Mouse (Mus musculus): ENCODE measurements at regions not wholly inside any gene's neighbourhood (a gene's known extent, or its start where the extent isn't known, plus 50 kb on each side); places are given as distances from the start of the nearest gene placed in this dataset.

- no peak for TF ChIP-seq EP300 (IDR thresholded peaks at IDR 0.05; ENCODE audit: low read depth)
- no peak for TF ChIP-seq CTCF (IDR thresholded peaks at IDR 0.05; ENCODE audit: low read depth)
Observed at GRCm38 (mm10) chr15:61440284-61440683, 517.5 kb upstream of the A1bg start.

All from heart, postnatal 0 days (tissue).